Mouse (Mus musculus): ENCODE data around the gene Riox2.

GRCm38 (mm10) chr16:59532561-59532960 is 61.0 kb downstream of the Riox2 start:
- TF ChIP-seq CTCF (IDR thresholded peaks at IDR 0.05; ENCODE audit: low read depth): no peak
- no peak for TF ChIP-seq EP300 (optimal IDR thresholded peaks at IDR 0.05)
